Mouse (Mus musculus): ENCODE measurements around the gene Best1.

Best1 gene

DNA sequence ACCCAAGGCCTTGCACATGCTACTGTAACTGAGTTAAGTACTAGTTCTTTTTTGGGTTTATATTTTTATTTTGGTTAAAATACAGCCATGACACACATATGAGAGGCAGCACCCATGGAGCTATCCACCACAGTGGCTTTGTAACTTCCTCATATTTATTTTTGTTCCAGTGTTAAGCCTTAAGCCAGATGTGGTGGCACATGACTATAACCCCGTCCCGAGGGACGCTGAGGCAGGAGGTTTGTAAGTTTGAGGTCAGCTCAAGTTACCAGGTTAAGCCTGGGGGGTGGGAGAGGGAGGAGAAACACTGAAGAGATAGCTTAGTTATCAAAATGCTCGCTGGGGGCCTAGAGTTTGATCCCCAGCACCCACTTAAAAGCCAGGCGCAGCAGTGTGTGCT, 64.9 kb downstream of the Best1 start:
- in situ Hi-C loops (cut with MboI, MseI) = no loop called here
